Comparison of ENCODE assay signal across 19 mouse cellular contexts in the genomic region with DNA sequence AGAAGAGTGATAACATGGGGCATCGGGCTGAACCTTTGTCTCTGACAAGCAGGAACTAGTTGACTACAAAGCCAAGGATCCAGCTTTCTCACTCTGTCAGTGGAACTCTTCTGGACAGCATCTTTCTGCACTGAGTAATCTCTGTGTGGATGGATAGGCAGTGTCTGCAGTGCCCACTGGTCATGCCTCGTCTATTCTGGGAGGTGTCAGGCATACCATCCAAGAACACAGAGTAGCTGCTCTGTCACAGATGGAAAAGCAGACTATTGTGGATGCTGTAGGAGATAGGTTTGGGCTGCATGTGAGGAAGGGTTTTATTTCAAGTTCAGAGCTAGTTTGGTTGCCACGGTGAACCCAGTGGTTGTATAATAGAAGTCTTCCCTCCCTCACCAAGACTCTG.
A peak's percentile ranks its signal among the peaks of the same experiment; 100 is the strongest.
DNase-seq lines count a peak whose midpoint lies in the region; ATAC-seq and TF ChIP-seq lines count a peak whose summit lies in the region.
"Had no signal": no experiment of that assay in that cellular context is flagged by ENCODE, and none has a peak within 500 bp of the region (broad histone marks: within the 10 kb centered on the region; RNA-seq: fewer than 3 reads in every experiment).

No protein-coding gene starts in this region.

- peak overlapping the region; percentile 22; the same call in 1 of the 2 replicates for H3K4me2 ChIP-seq in heart, embryonic 13.5 days
- H3K4me2 ChIP-seq: embryonic facial prominence, embryonic 15.5 days; forebrain, embryonic 12.5 days; hindbrain, embryonic 15.5 days; liver, embryonic 13.5 days; neural tube, embryonic 13.5 days had no signal

- WGBS in heart, embryonic 13.5 days = 33% methylated on average over 3 of the region's 3 CpGs
- 53% methylated on average over 3 of the region's 3 CpGs for WGBS in heart, adult 2 months

- DNase-seq in heart, adult 2 months = no peak
- DNase-seq in layer of hippocampus, adult 2 months (ENCODE audit: low spot score in 2 of 2) = no peak
- no peak for DNase-seq in layer of hippocampus, postnatal 14 days (ENCODE audit: low spot score in 2 of 2)
- peak; percentile 8 to 31 for DNase-seq in frontal cortex, postnatal 14 days (ENCODE audit: low spot score in 2 of 2)
- DNase-seq in left cerebral cortex, postnatal 36 days (ENCODE audit: low spot score in 2 of 2) = peak; percentile 58 to 71
- DNase-seq in embryo, embryonic 10.5 days (ENCODE audit: low spot score) = no peak
- DNase-seq: cerebellum, adult 11-12 months; gastrocnemius, postnatal 25 days; kidney, postnatal 14 days; liver, embryonic 13.5 days had no signal

- peak overlapping the region; percentile 34 for H3K27ac ChIP-seq in heart, embryonic 13.5 days (replicated peaks)
- no peak overlapping the region for H3K27ac ChIP-seq in heart, adult 2 months
- H3K27ac ChIP-seq in layer of hippocampus, adult 2 months = peak overlapping the region; percentile 69
- H3K27ac ChIP-seq: embryonic facial prominence, embryonic 15.5 days; forebrain, embryonic 12.5 days; hindbrain, embryonic 15.5 days; limb, embryonic 10.5 days; liver, embryonic 13.5 days; neural tube, embryonic 13.5 days had no signal

- no peaks in the 10 kb centered on the region for H3K27me3 ChIP-seq in heart, embryonic 13.5 days (replicated peaks)
- H3K27me3 ChIP-seq in heart, adult 2 months (ENCODE audit: control insufficient read depth, insufficient read depth, low read length) = no peaks in the 10 kb centered on the region
- H3K27me3 ChIP-seq: embryonic facial prominence, embryonic 15.5 days; forebrain, embryonic 12.5 days; hindbrain, embryonic 15.5 days; liver, embryonic 13.5 days; neural tube, embryonic 13.5 days had no signal

- peaks cover 47% of the 10 kb centered on the region for H3K4me1 ChIP-seq in heart, embryonic 13.5 days
- peaks cover 5% of the 10 kb centered on the region; the same call in 1 of the 2 replicates for H3K4me1 ChIP-seq in heart, adult 2 months (ENCODE audit: control insufficient read depth, insufficient read depth, low read length)
- H3K4me1 ChIP-seq: embryonic facial prominence, embryonic 15.5 days; megakaryocyte, embryonic 14.5 days had no signal

- TF ChIP-seq CTCF in heart, adult 2 months (IDR thresholded peaks at IDR 0.05) = no peak
- TF ChIP-seq CTCF in layer of hippocampus, adult 2 months (conservative IDR thresholded peaks at IDR 0.05) = no peak

- intact Hi-C loops in heart, adult 2 months (cut with DNase I) = no loop called here
- intact Hi-C loops in left cerebral cortex, postnatal 36 days (cut with DNase I) = loop anchor here (5.0 kb wide), 1 partner anchor 45 kb away; no protein-coding TSS in a partner anchor

- H3K36me3 ChIP-seq in heart, embryonic 13.5 days = no peaks in the 10 kb centered on the region
- no peaks in the 10 kb centered on the region for H3K36me3 ChIP-seq in heart, adult 2 months (ENCODE audit: control insufficient read depth, insufficient read depth, low read length)
- H3K36me3 ChIP-seq: embryonic facial prominence, embryonic 15.5 days; forebrain, embryonic 12.5 days; hindbrain, embryonic 15.5 days; limb, embryonic 10.5 days; liver, embryonic 13.5 days; neural tube, embryonic 13.5 days had no signal

- TF ChIP-seq POLR2A in heart, adult 2 months (IDR thresholded peaks at IDR 0.05; ENCODE audit: insufficient read depth, low read depth, low read length) = no peak

- TF ChIP-seq EP300 in heart, adult 2 months (IDR thresholded peaks at IDR 0.05; ENCODE audit: insufficient read depth, low read depth, low read length) = no peak

- no peaks in the 10 kb centered on the region for H3K9me3 ChIP-seq in heart, embryonic 13.5 days
- H3K9me3 ChIP-seq: embryonic facial prominence, embryonic 15.5 days; forebrain, embryonic 12.5 days; hindbrain, embryonic 15.5 days; limb, embryonic 10.5 days; liver, embryonic 13.5 days; neural tube, embryonic 13.5 days had no signal

- no peak overlapping the region for H3K4me3 ChIP-seq in heart, embryonic 13.5 days
- H3K4me3 ChIP-seq in heart, adult 2 months = no peak overlapping the region
- H3K4me3 ChIP-seq in layer of hippocampus, adult 2 months = no peak overlapping the region
- H3K4me3 ChIP-seq: embryonic facial prominence, embryonic 15.5 days; forebrain, embryonic 12.5 days; hindbrain, embryonic 15.5 days; limb, embryonic 10.5 days; liver, embryonic 13.5 days; megakaryocyte, embryonic 14.5 days; neural tube, embryonic 13.5 days had no signal

- H3K9ac ChIP-seq in heart, embryonic 13.5 days = no peak overlapping the region
- no peak overlapping the region for H3K9ac ChIP-seq in heart, adult 2 months (ENCODE audit: low read depth, low read length)
- H3K9ac ChIP-seq: embryonic facial prominence, embryonic 15.5 days; forebrain, embryonic 12.5 days; hindbrain, embryonic 15.5 days; liver, embryonic 13.5 days; neural tube, embryonic 13.5 days had no signal

- H3K79me2 ChIP-seq in heart, adult 2 months (replicated peaks; ENCODE audit: control insufficient read depth, insufficient read depth, low read length) = no peaks in the 10 kb centered on the region

- no peak; the same call in 1 of the 2 replicates for ATAC-seq in heart, embryonic 13.5 days (ENCODE audit: extremely low read depth, insufficient number of reproducible peaks, low FRiP score, low TSS enrichment)
- ATAC-seq: activated CD4-positive, CD25-positive, alpha-beta regulatory T cell, adult 4 months; lung, postnatal 0 days had no signal

Comparison
In these comparisons a context has a peak if more than half of its experiments do, and no peak if none do; other contexts are left out.
1. DNase-seq: peak in frontal cortex, postnatal 14 days (2 of 2) and left cerebral cortex, postnatal 36 days (2 of 2); none in heart, adult 2 months (0 of 2), layer of hippocampus, adult 2 months (0 of 2), layer of hippocampus, postnatal 14 days (0 of 2) and embryo, embryonic 10.5 days (single experiment).